Comparison of ENCODE assay signal across 15 mouse cellular contexts in genomic region chr5:31983161-31983560, GRCm38 (mm10).
"Had no signal": no experiment of that assay in that cellular context is flagged by ENCODE, and none has a peak within 500 bp of the region (broad histone marks: within the 10 kb centered on the region; RNA-seq: fewer than 3 reads in every experiment).

No protein-coding gene starts in this region.

- H3K4me2 ChIP-seq: kidney, embryonic 15.5 days; limb, embryonic 13.5 days; liver, embryonic 11.5 days; liver, embryonic 15.5 days; neural tube, embryonic 12.5 days had no signal

- H3K9ac ChIP-seq: kidney, embryonic 15.5 days; limb, embryonic 13.5 days; liver, embryonic 15.5 days; neural tube, embryonic 12.5 days had no signal

- H3K36me3 ChIP-seq: kidney, embryonic 15.5 days; limb, embryonic 13.5 days; liver, embryonic 15.5 days; neural tube, embryonic 12.5 days had no signal

- H3K4me1 ChIP-seq: liver, embryonic 15.5 days; neural tube, embryonic 12.5 days had no signal

- ATAC-seq: lung, postnatal 0 days had no signal

- H3K9me3 ChIP-seq: kidney, embryonic 15.5 days; limb, embryonic 13.5 days; liver, embryonic 15.5 days; neural tube, embryonic 12.5 days had no signal

- DNase-seq: kidney, adult 2 months; kidney, postnatal 14 days; layer of hippocampus, adult 9-11 months; layer of hippocampus, postnatal 36 days; lung, adult 2 months; lung, postnatal 36 days; midbrain, embryonic 14.5 days; right cerebral cortex, postnatal 25 days; thymus, postnatal 25 days had no signal

- H3K27me3 ChIP-seq: kidney, embryonic 15.5 days; limb, embryonic 13.5 days; liver, embryonic 15.5 days; neural tube, embryonic 12.5 days had no signal

- H3K4me3 ChIP-seq: kidney, embryonic 15.5 days; limb, embryonic 13.5 days; liver, embryonic 15.5 days; neural tube, embryonic 12.5 days had no signal

- H3K27ac ChIP-seq: kidney, embryonic 15.5 days; limb, embryonic 13.5 days; liver, embryonic 15.5 days; neural tube, embryonic 12.5 days had no signal
